Mouse (Mus musculus) neural tube, embryonic 13.5 days (tissue): Measurements from ENCODE around the gene Ifrd2. TPM values are rescaled to one million over a fixed set of nuclear protein-coding genes. Genes with fewer than 3 reads are reported as not detected.

Source experiments
- ATAC-seq: fragments of 200-750 bp; cut with Nextera tagmentation; 2 replicates; pipeline ENCODE4 v1.8.0; 2017; ENCODE audit warnings: low read depth, mild to moderate bottlenecking, moderate TSS enrichment, moderate library complexity
- H3K27ac ChIP-seq: fragments of 300-500 bp; sonication (generic); replicated peaks from 2 replicates; pipeline ENCODE4 v1.5.1; 2015; ENCODE audit warnings: moderate library complexity, mild to moderate bottlenecking, inconsistent platforms
- H3K27me3 ChIP-seq: fragments of 300-500 bp; sonication (generic); 2 replicates; pipeline ENCODE4 v1.6.1; 2015; ENCODE audit warnings: mild to moderate bottlenecking, inconsistent platforms
- H3K36me3 ChIP-seq: fragments of 300-500 bp; sonication (generic); 2 replicates; pipeline ENCODE4 v1.6.1; 2015; ENCODE audit warnings: mild to moderate bottlenecking, inconsistent platforms
- H3K4me1 ChIP-seq: fragments of 300-500 bp; sonication (generic); replicated peaks from 2 replicates; pipeline ENCODE4 v1.6.1; 2015; ENCODE audit warnings: inconsistent platforms
- H3K4me2 ChIP-seq: fragments of 300-500 bp; sonication (generic); 2 replicates; pipeline ENCODE4 v1.6.1; 2015; ENCODE audit warnings: inconsistent platforms, mild to moderate bottlenecking, moderate library complexity
- H3K4me3 ChIP-seq: fragments of 300-500 bp; sonication (generic); 2 replicates; pipeline ENCODE4 v1.5.1; 2015; ENCODE audit warnings: mild to moderate bottlenecking, inconsistent platforms
- H3K9ac ChIP-seq: fragments of 300-500 bp; sonication (generic); 2 replicates; pipeline ENCODE4 v1.6.1; 2015; ENCODE audit warnings: moderate library complexity, mild to moderate bottlenecking, inconsistent platforms
- H3K9me3 ChIP-seq: fragments of 300-500 bp; sonication (generic); 2 replicates; pipeline ENCODE4 v1.6.1; 2016; ENCODE audit warnings: inconsistent platforms
- WGBS: fragments of 180-500 bp; shearing (Covaris S2); methylation state at CpG from one replicate; pipeline ENCODE4 v1.1.7; 2015; 5-methylcytosine and 5-hydroxymethylcytosine counted together
- polyA plus RNA-seq: library from polyadenylated mRNA; unstranded; fragments of >200 nt; fragmentation: Nextera tagmentation; extraction: Ambion mirVana; gene quantifications from 2 replicates; pipeline ENCODE4 v1.2.1, GENCODE M21; 2015

Ifrd2 gene
- polyA plus RNA-seq, 1 experiment from 2014 or later = 13.5 TPM

DNA sequence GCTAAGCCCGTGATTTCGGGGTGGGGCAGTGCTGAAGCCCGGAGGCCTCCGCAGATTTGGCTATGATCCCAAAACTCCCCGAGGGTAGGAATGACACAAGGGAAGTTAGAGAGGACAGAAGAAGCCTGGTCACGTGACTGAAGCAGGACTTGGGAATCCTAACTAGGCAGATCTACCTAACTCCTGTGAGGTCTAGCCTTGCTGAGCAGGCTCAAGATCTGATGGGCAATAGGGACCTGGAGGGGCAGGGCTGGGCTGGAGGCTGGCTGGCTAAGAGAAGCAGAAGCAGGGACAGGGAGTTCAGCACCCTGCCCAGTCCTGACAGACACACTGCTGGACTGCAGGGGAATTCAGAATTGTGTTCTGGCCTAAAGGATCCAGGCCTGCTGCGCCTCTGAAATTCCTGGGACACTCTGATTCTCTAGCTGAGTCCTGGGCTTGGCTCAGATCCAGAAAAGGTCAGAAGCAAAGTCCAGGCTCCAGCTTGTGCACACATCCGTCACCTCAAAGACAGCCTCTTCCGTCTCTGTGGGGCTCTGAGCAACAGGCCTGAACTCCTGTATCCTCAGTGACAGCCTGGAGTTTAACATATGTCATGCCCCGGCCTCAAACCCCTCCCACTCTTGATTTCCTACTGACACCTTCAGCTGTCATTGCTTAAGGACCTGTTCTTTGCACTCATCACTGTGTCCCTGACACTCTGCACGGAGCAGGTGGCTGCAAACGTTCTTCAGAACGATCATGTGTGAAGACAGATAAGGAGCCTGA, 31.5 kb downstream of the Ifrd2 start:
- WGBS = 56% methylated on average over 13 of the region's 13 CpGs
- Histone ChIP-seq H3K9me3 (no peaks in the 10 kb centered on the region), H3K27ac (peak overlapping the region; percentile 77), H3K4me2 (no peak overlapping the region), H3K9ac (peak overlapping the region; percentile 50), H3K36me3 (peaks cover 77% of the 10 kb centered on the region), H3K4me3 (no peak overlapping the region), H3K4me1 (peaks cover 33% of the 10 kb centered on the region), H3K27me3 (no peaks in the 10 kb centered on the region)
- no peak for ATAC-seq

DNA sequence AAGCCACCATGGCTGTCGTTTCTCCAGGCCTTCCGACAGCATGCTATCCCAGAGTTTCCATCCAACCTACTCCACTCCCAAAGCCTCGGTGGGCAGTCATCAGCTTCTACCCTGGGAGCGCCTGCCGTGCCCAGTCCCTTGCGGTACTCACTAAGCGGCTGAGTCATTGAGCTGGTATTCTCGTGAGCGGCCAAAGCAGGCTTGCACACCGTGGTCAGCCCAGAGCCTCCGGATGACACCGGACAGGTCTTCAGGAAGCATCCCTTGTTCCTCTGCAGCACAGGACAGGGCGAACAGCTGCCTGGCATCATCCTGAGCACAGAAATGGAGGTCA, 32.1 kb downstream of the Ifrd2 start:
- Histone ChIP-seq H3K36me3 (peaks cover 71% of the 10 kb centered on the region), H3K4me2 (no peak overlapping the region), H3K9me3 (no peaks in the 10 kb centered on the region), H3K4me3 (no peak overlapping the region), H3K9ac (peak overlapping the region; percentile 6), H3K4me1 (peaks cover 37% of the 10 kb centered on the region), H3K27me3 (no peaks in the 10 kb centered on the region), H3K27ac (peak overlapping the region; percentile 77)
- ATAC-seq = no peak
- WGBS = 87% methylated on average over 13 of the region's 13 CpGs

DNA sequence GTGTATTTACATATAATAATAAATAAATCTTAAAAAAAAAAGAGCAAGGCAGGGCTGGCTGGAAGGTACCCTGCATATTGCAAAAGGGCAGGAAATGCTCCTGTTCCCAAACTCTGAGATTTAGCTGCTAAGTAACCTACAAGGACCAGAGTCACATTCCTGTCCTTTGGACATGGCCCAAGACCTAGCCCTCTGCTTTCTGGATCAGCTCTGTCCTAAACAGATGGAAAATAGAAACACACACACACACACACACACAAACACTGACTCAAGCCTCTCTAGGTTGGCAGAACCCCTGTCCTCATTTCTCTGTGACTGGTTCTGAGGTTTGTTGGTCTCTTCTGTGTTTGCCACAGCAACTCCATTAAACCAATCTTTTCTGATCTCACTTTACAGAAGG, 33.5 kb downstream of the Ifrd2 start:
- Histone ChIP-seq H3K27ac (0 out of 2 replicates have a peak overlapping the region, but pooled peaks have one; percentile 9), H3K4me2 (no peak overlapping the region), H3K36me3 (peaks cover 61% of the 10 kb centered on the region), H3K9me3 (no peaks in the 10 kb centered on the region), H3K9ac (no peak overlapping the region), H3K4me1 (peaks cover 41% of the 10 kb centered on the region), H3K4me3 (no peak overlapping the region), H3K27me3 (no peaks in the 10 kb centered on the region)
- ATAC-seq = no peak

DNA sequence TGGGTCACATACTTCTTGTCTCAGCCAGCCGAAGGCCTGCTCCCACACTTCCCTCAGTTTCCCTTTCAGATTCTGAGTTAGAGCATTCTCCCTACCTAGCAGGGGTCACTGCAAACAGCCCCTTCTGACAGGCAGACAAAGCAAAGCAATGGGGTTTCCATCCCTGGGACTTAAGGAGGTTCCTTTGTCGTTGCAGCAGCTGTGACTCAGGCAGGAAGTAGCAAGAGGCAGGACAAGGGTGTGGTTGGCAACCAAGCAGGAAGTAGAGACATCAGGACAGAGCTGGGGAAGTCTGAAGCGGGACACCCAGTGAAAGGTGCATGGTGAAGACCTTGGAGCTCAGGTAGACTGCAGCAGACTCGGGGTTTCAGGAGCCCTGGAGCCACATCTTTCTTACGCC, 37.1 kb downstream of the Ifrd2 start:
- Histone ChIP-seq H3K27ac (peak overlapping the region; percentile 98), H3K4me1 (peaks cover 62% of the 10 kb centered on the region), H3K9me3 (no peaks in the 10 kb centered on the region), H3K4me3 (no peak overlapping the region), H3K36me3 (peaks cover 26% of the 10 kb centered on the region), H3K4me2 (no peak overlapping the region; the same call in 1 of the 2 replicates), H3K27me3 (no peaks in the 10 kb centered on the region), H3K9ac (peak overlapping the region; percentile 41; the same call in 1 of the 2 replicates)
- no peak for ATAC-seq
- WGBS = 68% methylated on average over 5 of the region's 5 CpGs

DNA sequence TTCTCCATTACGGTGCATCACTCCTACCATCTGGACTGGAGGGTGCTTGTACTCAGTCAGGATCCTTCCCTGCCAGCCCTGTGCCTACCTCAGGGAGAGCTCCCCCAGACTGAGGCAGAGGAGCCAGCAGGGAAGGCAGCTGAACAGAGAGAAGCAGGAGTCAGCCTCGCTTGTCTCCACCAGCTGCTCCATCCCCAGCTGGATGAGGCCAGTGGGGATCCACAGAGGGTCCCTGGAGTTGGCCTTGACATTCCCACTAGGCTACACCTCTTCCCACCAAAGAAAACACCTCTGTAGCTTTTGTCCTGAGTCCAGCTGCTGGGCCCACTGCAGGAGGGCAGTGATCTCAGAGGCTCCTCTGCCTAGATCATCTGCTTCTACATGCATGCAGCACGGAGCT, 37.5 kb downstream of the Ifrd2 start:
- Histone ChIP-seq H3K4me2 (no peak overlapping the region; the same call in 1 of the 2 replicates), H3K27ac (peak overlapping the region; percentile 98), H3K4me1 (peaks cover 62% of the 10 kb centered on the region), H3K9me3 (no peaks in the 10 kb centered on the region), H3K27me3 (no peaks in the 10 kb centered on the region), H3K9ac (peak overlapping the region; percentile 41), H3K4me3 (no peak overlapping the region), H3K36me3 (peaks cover 22% of the 10 kb centered on the region)
- no peak for ATAC-seq
- WGBS = 74% methylated on average over 3 of the region's 3 CpGs

DNA sequence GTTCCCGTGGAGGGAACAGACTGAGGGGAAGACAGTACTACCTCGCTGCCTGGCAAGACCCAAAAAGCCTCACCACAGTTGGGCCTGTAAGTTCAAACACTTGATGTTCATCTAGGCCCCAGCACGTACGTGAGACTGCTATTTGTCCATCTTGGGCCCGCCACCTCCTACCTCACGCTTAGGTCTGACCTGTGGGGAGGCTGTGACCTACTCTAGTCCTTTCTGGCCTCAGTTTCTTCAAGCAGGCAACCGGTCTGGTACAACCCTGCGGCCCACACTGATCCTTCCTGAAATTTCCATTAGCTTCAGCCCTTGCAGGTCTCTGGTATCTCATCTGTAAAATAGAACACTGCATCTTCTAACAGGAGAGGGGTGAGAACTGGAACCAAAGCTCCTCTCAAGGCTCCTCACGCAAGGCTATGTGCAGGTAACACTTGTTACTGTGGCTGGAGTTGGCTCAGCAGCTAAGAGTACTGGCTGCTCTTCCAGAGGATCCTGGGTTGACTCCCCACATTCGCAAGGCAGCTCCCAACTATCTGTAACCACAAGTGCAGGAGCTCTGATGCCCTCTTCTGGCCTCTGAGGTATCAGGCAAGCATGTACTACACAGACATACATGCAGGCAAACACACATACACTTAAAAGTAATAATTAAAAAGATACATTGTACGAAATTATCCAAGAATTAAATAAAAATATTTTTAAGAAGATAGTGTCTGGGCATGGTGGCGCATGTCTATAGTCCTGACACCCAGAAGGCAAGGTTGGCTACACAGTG, 38.1 kb downstream of the Ifrd2 start:
- H3K27me3 ChIP-seq = no peaks in the 10 kb centered on the region
- 90% methylated on average over 12 of the region's 12 CpGs for WGBS
- peaks cover 16% of the 10 kb centered on the region for H3K36me3 ChIP-seq
- no peak overlapping the region for H3K4me2 ChIP-seq
- no peak for ATAC-seq
- peak overlapping the region; percentile 98 for H3K27ac ChIP-seq
- H3K9me3 ChIP-seq = no peaks in the 10 kb centered on the region
- H3K4me3 ChIP-seq = no peak overlapping the region
- H3K4me1 ChIP-seq = peaks cover 67% of the 10 kb centered on the region
- H3K9ac ChIP-seq = peak overlapping the region; percentile 41; the same call in 1 of the 2 replicates

DNA sequence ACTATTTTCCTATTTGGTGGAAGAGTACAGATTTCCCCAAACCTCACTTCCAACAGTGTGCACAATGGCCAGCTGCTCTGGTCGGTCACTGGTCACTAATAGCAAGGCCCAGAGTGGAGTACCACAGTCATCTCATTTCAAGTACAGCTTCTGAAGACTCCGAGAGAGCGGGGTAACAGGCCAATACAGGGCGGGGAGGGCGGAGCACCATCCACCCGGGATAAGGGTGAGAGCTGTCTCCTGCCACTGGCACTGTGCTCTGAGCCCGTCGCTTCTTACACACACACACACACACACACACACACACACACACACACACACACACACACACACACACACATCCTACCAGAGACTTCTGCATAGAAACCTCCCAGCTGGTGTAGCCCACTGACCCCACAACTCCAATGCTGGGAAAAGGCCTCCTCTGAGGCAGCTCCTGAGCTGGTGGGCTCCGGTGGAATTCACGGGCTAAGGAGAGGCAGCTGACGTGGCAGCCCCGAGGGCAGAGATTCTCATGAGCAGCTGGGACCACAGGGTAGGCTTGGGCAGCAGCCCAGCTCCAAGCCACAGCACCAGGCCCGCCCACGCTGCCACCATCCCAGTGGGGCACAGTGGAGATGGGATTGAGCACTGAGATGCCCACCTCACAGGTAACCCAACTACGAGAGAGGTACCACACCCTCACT, 38.9 kb downstream of the Ifrd2 start:
- Histone ChIP-seq H3K36me3 (peaks cover 16% of the 10 kb centered on the region), H3K27me3 (no peaks in the 10 kb centered on the region), H3K4me2 (peak overlapping the region; percentile 99), H3K27ac (peak overlapping the region; percentile 98), H3K9ac (peak overlapping the region; percentile 96), H3K9me3 (no peaks in the 10 kb centered on the region), H3K4me1 (peaks cover 75% of the 10 kb centered on the region), H3K4me3 (peak overlapping the region; percentile 15)
- ATAC-seq = peak; percentile 37
- 30% methylated on average over 13 of the region's 15 CpGs for WGBS

DNA sequence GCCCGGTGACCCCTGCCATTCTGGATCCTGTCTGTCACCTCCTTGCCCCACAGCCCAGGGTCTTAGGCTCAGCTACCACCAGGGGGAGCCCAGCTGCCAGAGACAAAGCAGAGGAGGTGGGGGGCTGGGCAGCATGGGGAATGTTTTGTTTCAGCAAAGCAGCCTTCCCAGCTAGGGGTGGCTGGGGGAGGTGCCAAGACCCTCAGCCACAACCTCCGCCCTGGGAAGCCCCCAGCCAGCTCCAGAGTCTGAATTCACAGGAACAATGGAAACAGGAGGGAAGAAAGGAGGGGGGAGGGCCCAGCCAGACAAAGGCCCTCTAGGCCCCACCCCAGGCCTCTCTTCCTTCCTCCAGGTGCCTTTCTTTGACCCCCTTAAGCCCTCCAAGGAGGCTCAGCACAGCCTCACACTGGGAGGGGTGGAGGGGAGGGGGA, 39.4 kb downstream of the Ifrd2 start:
- peak overlapping the region; percentile 98 for H3K27ac ChIP-seq
- peak overlapping the region; percentile 99 for H3K4me2 ChIP-seq
- H3K9me3 ChIP-seq = no peaks in the 10 kb centered on the region
- H3K27me3 ChIP-seq = no peaks in the 10 kb centered on the region
- peak overlapping the region; percentile 15 for H3K4me3 ChIP-seq
- WGBS = 0% methylated on average over 2 of the region's 2 CpGs
- peaks cover 16% of the 10 kb centered on the region for H3K36me3 ChIP-seq
- peaks cover 80% of the 10 kb centered on the region for H3K4me1 ChIP-seq
- peak; percentile 29 for ATAC-seq
- peak overlapping the region; percentile 96 for H3K9ac ChIP-seq

DNA sequence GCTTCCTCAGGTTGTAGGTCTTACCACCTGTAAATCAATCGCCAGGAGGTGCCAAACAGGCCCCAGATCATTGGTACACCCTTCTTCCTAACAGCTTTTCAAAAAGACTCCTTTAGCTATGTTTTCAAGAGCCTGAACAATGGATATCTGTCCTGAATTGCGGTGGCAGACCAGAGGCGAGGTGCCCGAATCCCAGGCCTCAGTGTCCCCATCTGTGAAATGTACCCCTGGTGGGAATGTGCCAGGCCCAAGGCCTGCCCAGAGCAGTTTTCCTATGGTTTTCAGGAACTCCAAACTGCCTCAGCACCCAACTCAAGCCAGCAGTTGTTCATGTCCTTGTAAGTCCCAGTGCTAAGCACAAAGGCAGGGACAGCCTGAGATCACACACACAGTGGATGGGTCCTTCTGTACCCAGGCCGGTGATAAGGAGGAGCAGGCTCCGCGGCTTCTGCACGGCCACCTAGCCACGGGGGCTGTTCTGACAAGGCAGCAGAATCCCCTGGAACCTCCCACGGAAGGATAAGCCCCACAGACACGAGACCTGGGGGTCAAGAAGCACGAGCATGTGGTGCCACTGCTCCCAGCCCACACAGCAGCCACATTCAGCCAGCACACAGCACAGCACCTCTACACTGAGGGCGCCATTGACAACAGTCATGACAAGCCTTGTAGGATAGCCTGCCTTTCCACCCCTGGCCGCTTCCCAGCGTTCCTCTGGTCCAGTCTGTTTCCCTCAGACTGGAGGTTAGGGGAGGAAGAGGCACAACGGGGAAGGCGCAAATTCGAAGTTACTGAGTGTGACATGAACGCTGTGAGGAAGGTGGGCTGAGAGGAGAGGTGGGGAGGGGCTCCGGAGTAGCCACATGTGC, 40.2 kb downstream of the Ifrd2 start:
- Histone ChIP-seq H3K4me2 (peak overlapping the region; percentile 99), H3K4me1 (peaks cover 88% of the 10 kb centered on the region), H3K4me3 (no peak overlapping the region), H3K9me3 (no peaks in the 10 kb centered on the region), H3K9ac (peak overlapping the region; percentile 96), H3K27ac (peak overlapping the region; percentile 98), H3K36me3 (peaks cover 9% of the 10 kb centered on the region), H3K27me3 (no peaks in the 10 kb centered on the region)
- ATAC-seq = no peak
- WGBS = 22% methylated on average over 20 of the region's 20 CpGs

DNA sequence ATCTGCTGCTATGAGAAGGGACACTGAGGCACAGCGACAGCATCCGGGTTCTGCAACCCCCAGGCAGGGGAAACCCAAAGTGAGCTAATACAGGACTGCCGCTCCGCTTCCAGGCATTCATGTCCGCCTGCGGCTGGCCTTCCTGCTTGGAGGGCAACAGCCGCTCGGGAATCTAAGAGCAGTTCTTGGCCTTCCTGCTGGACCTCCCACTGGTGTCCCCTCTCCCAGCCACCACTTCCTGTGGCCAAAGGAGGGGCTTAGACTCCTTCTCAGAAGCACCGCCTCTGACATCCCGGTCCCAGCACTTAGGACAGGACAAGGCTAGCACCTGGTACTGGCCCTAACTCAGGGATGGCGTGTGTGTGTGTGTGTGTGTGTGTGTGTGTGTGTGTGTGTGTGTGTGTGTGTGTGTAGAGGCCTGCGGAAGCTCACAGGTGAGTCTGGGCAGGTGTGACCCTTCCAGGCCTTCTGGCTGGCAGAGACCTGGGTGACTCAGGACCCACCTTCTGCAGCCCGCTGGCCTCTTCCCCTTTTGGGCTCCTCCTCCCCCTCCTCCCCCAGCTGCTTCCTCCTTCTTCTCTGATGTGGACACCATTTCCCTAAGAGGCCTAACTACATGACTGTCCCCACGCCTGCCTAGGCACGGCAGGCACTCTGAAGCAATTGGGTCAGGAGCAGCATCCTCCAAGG, 41.4 kb downstream of the Ifrd2 start:
- no peak overlapping the region for H3K4me3 ChIP-seq
- H3K27ac ChIP-seq = peak overlapping the region; percentile 98
- peak overlapping the region; percentile 96 for H3K9ac ChIP-seq
- H3K27me3 ChIP-seq = no peaks in the 10 kb centered on the region
- H3K4me1 ChIP-seq = peaks cover 98% of the 10 kb centered on the region
- peaks cover 4% of the 10 kb centered on the region; the same call in 1 of the 2 replicates for H3K36me3 ChIP-seq
- H3K4me2 ChIP-seq = peak overlapping the region; percentile 99
- H3K9me3 ChIP-seq = no peaks in the 10 kb centered on the region
- no peak for ATAC-seq
- WGBS = 44% methylated on average over 14 of the region's 15 CpGs

DNA sequence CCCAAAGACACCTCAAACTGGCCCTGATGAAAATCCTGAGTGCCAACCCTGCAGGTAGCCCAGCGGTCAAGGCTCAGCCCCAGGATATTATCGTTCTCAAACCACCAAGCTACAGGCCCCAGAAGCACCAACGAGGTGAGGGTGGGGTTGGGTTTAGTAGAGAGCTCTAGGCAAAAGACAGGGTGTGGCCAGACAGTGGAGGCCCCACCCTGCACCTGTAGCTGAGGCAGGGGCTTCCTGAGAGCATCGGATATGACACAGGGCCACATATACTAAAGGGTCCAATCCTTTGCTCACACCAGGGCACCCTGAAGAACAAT, 41.9 kb downstream of the Ifrd2 start:
- 16% methylated on average over 4 of the region's 4 CpGs for WGBS
- Histone ChIP-seq H3K9me3 (no peaks in the 10 kb centered on the region), H3K9ac (peak overlapping the region; percentile 96), H3K4me3 (peak overlapping the region; percentile 85; the same call in 1 of the 2 replicates), H3K27ac (peak overlapping the region; percentile 98), H3K4me1 (peaks cover 98% of the 10 kb centered on the region), H3K36me3 (peaks cover 4% of the 10 kb centered on the region; the same call in 1 of the 2 replicates), H3K4me2 (peak overlapping the region; percentile 99), H3K27me3 (no peaks in the 10 kb centered on the region)
- ATAC-seq = no peak
